Mouse (Mus musculus) hematopoietic stem cell, adult 5-6 weeks (primary cell): Measurements from ENCODE around the gene Kcnk18. TPM values are rescaled to one million over a fixed set of nuclear protein-coding genes. Genes with fewer than 3 reads are reported as not detected.

Source experiments
- ATAC-seq, 2 experiments: fragments of 125-278 bp in 1 of 2; replicated peaks in 1 of 2; 2 replicates each; pipeline ENCODE4 v1.8.0; 2016 to 2017; ENCODE audit warnings: inconsistent platforms in 2 of 2, mild to moderate bottlenecking in 2 of 2, moderate number of reproducible peaks in 2 of 2, low read depth in 1 of 2, moderate TSS enrichment in 1 of 2; ENCODE audit not compliant: low FRiP score in 2 of 2, poor library complexity in 2 of 2, severe bottlenecking in 2 of 2, insufficient read depth in 1 of 2, low TSS enrichment in 1 of 2
- total RNA-seq: library from RNA; stranded (forward); fragments of 172-1452, 232-1000 nt; gene quantifications from 2 replicates; pipeline ENCODE4 v1.2.3, GENCODE M21; 2017

Gene Kcnk18
- total RNA-seq, 1 experiment from 2014 or later, result not detected

- peak; percentile 25 to 42; a peak in 2 of 4 replicates for ATAC-seq
These were observed 42.6 kb downstream of the Kcnk18 start for GRCm38 (mm10) chr19:59261604-59262003.

GRCm38 (mm10) chr19:59263171-59263570 lies 44.2 kb downstream of the Kcnk18 start:
- ATAC-seq, result no peak

GRCm38 (mm10) chr19:59264838-59265532 lies 46.0 kb downstream of the Kcnk18 start:
- ATAC-seq, result no peak

- no peak for ATAC-seq
These were observed 46.9 kb downstream of the Kcnk18 start for GRCm38 (mm10) chr19:59265907-59266306.

GRCm38 (mm10) chr19:59267417-59267963 lies 48.5 kb downstream of the Kcnk18 start:
- peak; percentile 29 to 46; a peak in 3 of 4 replicates for ATAC-seq

GRCm38 (mm10) chr19:59273190-59273589 lies 54.2 kb downstream of the Kcnk18 start:
- no peak for ATAC-seq

GRCm38 (mm10) chr19:59276354-59276753 lies 57.3 kb downstream of the Kcnk18 start:
- no peak for ATAC-seq

GRCm38 (mm10) chr19:59280841-59281240 lies 61.8 kb downstream of the Kcnk18 start:
- ATAC-seq, result no peak

- no peak for ATAC-seq
These were observed 63.0 kb downstream of the Kcnk18 start for GRCm38 (mm10) chr19:59282001-59282400.

Other genes starting within 250 kb of the Kcnk18 start
- 3.1 and 4.1 TPM in 2 replicates for gene Shtn1, start 143.1 kb upstream of the Kcnk18 start, total RNA-seq
- not detected in 2 replicates for gene Vax1, start 49.2 kb upstream of the Kcnk18 start, total RNA-seq
- gene Slc18a2, start 41.7 kb downstream of the Kcnk18 start, total RNA-seq, result 29.2 and 35.1 TPM in 2 replicates
- 623 and 738 TPM in 2 replicates for gene Rps12-ps3, start 103.1 kb downstream of the Kcnk18 start, total RNA-seq
- 50.5 and 65.5 TPM in 2 replicates for gene Pdzd8, start 126.6 kb downstream of the Kcnk18 start, total RNA-seq
- not detected in 2 replicates for gene Emx2, start 239.2 kb downstream of the Kcnk18 start, total RNA-seq